Mouse (Mus musculus) liver, postnatal 0 days (tissue): Measurements from ENCODE around the gene Hmcn1.

Experiments
- CTCF ChIP-seq: sonication (generic); IDR thresholded peaks from 2 replicates; pipeline ENCODE4 v1.5.1; 2016; ENCODE audit warnings: antibody characterized with exemption, low read depth
- EP300 ChIP-seq: IDR thresholded peaks from 2 replicates; pipeline ENCODE4 v1.6.1; 2016; ENCODE audit warnings: antibody characterized with exemption, low read depth, mild to moderate bottlenecking

GRCm38 (mm10) chr1:150769836-150770235 is 223.4 kb downstream of the Hmcn1 start:
- TF ChIP-seq CTCF (no peak), EP300 (no peak)
